Mouse (Mus musculus) T-helper 2 cell (primary cell): Measurements from ENCODE around the gene Arid1b.
"Not testable (repeated sequence)": the region's sequence is repeated elsewhere in the genome, so short reads cannot be mapped to it uniquely, and the experiment has no call there.

Source experiments
- in situ Hi-C: fragments of 300-600 bp; cut with MboI, MseI; formaldehyde crosslinking; loops from one replicate; pipeline ENCODE4 v1.15.1; 2025; ENCODE audit warnings: high pct_unique_total_duplicates

Arid1b gene

GRCm38 (mm10) chr17:5109343-5109742, 115.2 kb downstream of the Arid1b start:
- in situ Hi-C loops: no loop called here

- in situ Hi-C loops: no loop called here
These were observed 116.0 kb downstream of the Arid1b start for GRCm38 (mm10) chr17:5110159-5110558.

- in situ Hi-C loops: not testable (repeated sequence)
These were observed 116.8 kb downstream of the Arid1b start for GRCm38 (mm10) chr17:5110981-5111380.

DNA sequence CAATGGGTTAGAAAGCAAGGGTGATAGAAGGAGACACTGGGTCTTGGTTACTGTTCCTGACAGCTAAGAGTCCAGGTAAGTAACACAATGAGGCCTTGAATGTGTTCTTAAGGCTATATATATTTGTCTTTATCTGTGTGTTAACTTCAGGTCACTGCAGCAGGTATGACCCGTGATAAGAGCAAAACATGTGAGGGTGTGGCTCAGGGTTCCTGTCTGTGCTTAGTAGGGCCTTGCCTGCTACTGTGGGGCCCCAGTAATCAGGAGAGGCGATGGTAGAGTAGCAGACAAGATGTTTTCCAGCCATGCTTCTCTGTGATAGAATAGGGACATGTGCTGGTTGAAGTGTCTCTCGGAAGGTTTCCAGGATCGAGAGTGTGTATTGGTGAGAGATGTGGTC, 118.0 kb downstream of the Arid1b start:
- in situ Hi-C loops: no loop called here

GRCm38 (mm10) chr17:5115952-5116351, 121.8 kb downstream of the Arid1b start:
- in situ Hi-C loops: no loop called here

DNA sequence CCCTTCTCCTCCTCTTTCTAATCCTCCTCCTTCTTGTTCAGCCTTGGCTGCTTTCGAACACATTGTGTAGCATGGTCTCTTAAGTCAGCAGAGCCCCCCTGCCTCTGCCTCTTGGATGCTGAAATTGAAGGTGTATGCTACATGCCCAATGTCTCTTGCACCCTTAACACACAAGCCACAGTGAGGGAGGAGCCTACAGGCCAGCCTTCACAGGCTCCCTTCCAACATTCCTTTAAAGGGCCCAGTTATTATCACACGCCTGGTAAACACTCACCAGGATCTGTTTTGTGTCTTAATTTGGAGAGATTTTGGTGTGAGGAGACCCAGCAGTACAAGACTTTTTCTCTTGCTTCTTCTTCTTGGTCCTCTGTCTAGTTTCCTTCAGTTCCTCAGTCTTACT, 122.9 kb downstream of the Arid1b start:
- in situ Hi-C loops: no loop called here

GRCm38 (mm10) chr17:5118171-5118570, 124.0 kb downstream of the Arid1b start:
- in situ Hi-C loops: no loop called here

DNA sequence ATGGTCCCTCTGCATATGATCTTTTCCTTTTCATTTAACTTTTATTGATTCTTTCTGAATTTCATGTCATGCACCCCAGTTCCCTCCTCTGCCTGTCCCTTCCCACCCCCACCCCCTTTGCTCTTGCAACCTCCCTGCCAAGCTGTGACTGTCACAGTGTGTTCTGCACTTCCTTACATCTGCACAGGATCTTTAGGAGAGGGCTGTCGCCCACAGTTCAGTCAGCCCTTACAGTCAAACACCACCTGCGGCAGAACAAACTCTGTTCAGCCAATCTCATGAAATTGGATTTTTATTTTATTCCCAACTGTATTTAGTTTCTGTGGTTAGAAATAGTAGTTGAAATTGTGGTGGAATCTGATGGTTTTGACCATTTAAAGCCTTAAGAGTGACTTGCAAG, 130.5 kb downstream of the Arid1b start:
- in situ Hi-C loops: no loop called here

- in situ Hi-C loops: no loop called here
These were observed 131.1 kb downstream of the Arid1b start for GRCm38 (mm10) chr17:5125084-5125855.

- in situ Hi-C loops: no loop called here
These were observed 132.0 kb downstream of the Arid1b start for GRCm38 (mm10) chr17:5125856-5126806.

DNA sequence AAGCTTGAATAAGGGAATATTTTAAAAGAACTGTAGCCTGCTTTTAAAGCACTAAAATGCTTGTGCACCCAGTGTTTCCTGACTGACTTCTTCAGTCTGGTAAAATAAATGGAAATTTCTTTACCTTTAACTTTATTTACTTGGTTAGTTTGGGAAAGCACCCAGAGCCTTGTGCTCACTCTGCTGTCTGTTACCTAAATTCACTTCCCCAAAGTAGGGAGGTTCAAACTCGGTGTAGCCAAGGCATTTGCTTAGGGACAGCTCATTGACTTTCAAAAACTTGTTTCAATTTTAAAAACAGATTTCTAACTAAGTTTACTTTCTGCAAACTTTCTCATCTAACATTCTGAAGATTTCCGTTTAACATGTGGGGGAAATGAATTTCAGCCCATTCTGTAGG, 135.5 kb downstream of the Arid1b start:
- in situ Hi-C loops: no loop called here

GRCm38 (mm10) chr17:5130116-5130515, 136.0 kb downstream of the Arid1b start:
- in situ Hi-C loops: no loop called here

DNA sequence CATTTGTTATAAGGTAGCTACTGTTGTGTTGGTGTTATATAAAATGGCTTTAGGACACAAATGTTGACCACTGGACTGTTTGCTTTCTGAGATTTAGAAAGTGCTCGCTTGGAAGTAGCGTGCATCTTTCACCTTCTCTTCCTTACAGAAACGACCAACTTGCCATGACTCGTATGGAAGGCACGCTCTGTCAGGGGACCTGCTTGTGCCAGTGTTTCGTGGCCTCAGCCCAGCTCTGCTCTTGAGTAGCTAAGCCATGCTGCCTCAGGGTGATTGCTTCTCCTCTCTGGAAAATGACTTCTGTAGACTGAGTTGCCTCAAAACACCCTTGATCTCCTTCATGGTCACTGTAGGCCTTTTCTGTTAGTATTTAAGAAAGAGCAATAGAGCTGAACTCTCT, 137.6 kb downstream of the Arid1b start:
- in situ Hi-C loops: no loop called here

- in situ Hi-C loops: no loop called here
These were observed 138.3 kb downstream of the Arid1b start for GRCm38 (mm10) chr17:5132296-5132986.

GRCm38 (mm10) chr17:5132987-5133355, 138.8 kb downstream of the Arid1b start:
- in situ Hi-C loops: no loop called here

DNA sequence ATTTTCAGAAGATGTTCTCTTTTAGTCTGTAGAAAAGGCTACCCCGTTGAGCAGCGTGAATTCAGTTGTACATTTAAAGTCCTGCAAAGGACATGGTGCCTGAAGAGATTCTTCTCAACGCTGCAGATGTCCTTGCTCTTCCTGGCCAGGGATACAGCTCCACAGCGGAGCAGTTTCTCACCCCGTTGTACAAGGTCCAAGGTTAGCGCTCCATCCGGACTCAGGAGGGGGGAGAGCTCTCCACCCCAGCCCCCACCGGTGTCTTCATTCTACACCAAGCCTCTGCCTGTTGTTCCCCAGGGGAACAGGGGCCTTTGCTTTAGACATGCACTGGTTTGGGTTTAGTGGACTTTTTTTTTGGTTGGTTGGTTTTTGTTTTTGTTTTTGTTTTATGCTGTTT, 139.7 kb downstream of the Arid1b start:
- in situ Hi-C loops: no loop called here

- in situ Hi-C loops: no loop called here
These were observed 140.1 kb downstream of the Arid1b start for GRCm38 (mm10) chr17:5134271-5134670.

DNA sequence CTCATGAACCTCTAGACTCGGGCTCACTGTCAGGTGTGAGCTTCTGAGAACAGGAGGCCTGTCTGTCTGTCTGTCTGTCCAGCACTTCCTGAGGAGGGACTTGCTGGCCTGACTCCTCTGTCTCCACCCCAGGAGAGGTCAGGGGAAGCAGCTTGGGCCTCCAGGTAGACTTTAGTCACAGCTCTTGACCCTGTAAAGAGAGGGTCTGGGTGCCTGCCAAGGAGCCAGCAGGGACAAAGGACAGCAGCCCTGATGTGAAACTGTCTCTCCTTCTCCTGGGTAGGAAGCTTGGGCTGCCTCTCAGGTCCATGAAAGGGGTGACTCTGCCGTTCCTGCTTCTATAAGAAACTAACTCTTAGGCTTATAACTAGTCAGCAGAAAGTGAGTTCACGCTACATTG, 143.8 kb downstream of the Arid1b start:
- in situ Hi-C loops: no loop called here

DNA sequence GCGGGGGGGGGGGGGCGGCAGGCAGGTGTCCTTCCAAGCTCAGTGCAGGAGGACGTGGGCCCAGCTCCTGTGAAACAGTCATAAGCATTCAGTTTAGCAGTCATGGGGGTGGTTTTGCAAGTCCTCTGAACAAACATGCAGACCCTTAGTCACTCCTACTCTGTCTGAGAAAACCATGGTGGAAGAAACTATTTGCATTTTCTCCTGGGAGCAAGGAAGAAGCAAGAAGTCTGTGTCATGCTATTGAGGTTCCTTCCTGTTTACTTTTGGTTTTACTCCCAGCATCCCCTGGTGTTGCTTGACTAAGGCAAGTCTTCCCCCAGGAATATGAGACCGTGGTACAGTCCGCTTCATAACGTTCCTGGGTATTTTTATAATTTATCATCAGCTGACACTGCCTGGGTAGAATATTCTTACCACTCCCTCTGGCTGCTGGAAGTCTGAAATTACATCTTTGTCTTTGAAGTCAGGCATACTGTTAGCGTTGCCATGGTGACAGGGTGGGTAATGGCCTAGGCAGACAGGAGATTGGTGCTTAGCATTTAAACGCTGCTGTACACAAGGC, 144.6 kb downstream of the Arid1b start:
- in situ Hi-C loops: no loop called here

- in situ Hi-C loops: no loop called here
These were observed 145.4 kb downstream of the Arid1b start for GRCm38 (mm10) chr17:5139553-5139952.

- in situ Hi-C loops: no loop called here
These were observed 149.8 kb downstream of the Arid1b start for GRCm38 (mm10) chr17:5143735-5144439.
